Mouse (Mus musculus) layer of hippocampus, adult 2 months (tissue): Measurements from ENCODE around the gene Usp5. TPM values are rescaled to one million over a fixed set of nuclear protein-coding genes. Genes with fewer than 3 reads are reported as not detected.

ENCODE experiments used
- DNase-seq, 2 experiments: peaks; one replicate each; pipeline ENCODE4 v3.0.0; 2022; ENCODE audit warnings: low spot score in 2 of 2
- H3K27ac ChIP-seq: fragments of 200-600 bp; 2 replicates; pipeline ENCODE4 v1.8.1; 2022
- H3K4me3 ChIP-seq: fragments of 200-600 bp; 2 replicates; pipeline ENCODE4 v1.8.1; 2022; ENCODE audit warnings: mild to moderate bottlenecking
- CTCF ChIP-seq: fragments of 200-600 bp; conservative IDR thresholded peaks from 2 replicates; pipeline ENCODE4 v1.8.1; 2022; ENCODE audit warnings: antibody characterized with exemption, mild to moderate bottlenecking, moderate library complexity
- long read RNA-seq, 2 experiments: library from polyadenylated mRNA; stranded (forward); transcript quantifications; one replicate each; pipeline ENCODE4 v2.0.0; 2021; ENCODE audit warnings: borderline mapping rate in 2 of 2
- total RNA-seq, 2 experiments: library from RNA; stranded (reverse); gene quantifications; 2 replicates each; pipeline ENCODE4 v1.2.3; 2021

The Usp5 gene
- total RNA-seq, result 100 to 1,000 TPM; 185 to 198 TPM
- long read RNA-seq, experiment 1, transcript Usp5-202 (20 exons, 3,076 nt), result minor isoform, 25 of 154 reads
- long read RNA-seq, experiment 1, transcript Usp5-201 (20 exons, 3,213 nt), result major isoform, 74 of 154 reads
- long read RNA-seq, experiment 1, partial matches to known transcripts, result 43 of 154 reads
- long read RNA-seq, experiment 1, other reads (novel, unspliced or antisense), result 12 of 154 reads
- long read RNA-seq, experiment 2, transcript Usp5-201 (20 exons, 3,213 nt), result major isoform, 81 of 176 reads
- long read RNA-seq, experiment 2, transcript Usp5-202 (20 exons, 3,076 nt), result minor isoform, 25 of 176 reads
- long read RNA-seq, experiment 2, partial matches to known transcripts, result 41 of 176 reads
- long read RNA-seq, experiment 2, other reads (novel, unspliced or antisense), result 29 of 176 reads

- peak; percentile 36 for TF ChIP-seq CTCF
- peak within 1 kb of the TSS; percentile 89 for H3K4me3 ChIP-seq
- peak within 1 kb of the TSS; percentile 89 for H3K27ac ChIP-seq
- peak; percentile 97 to 100 for DNase-seq
These were observed at the start of gene Usp5, which contains the start of gene Cdca3 for GRCm38 (mm10) chr6:124828868-124829798. Gene Usp5, minus strand, starts transcription at chr6:124829484. Gene Cdca3, plus strand, starts transcription at chr6:124829547.

DNA sequence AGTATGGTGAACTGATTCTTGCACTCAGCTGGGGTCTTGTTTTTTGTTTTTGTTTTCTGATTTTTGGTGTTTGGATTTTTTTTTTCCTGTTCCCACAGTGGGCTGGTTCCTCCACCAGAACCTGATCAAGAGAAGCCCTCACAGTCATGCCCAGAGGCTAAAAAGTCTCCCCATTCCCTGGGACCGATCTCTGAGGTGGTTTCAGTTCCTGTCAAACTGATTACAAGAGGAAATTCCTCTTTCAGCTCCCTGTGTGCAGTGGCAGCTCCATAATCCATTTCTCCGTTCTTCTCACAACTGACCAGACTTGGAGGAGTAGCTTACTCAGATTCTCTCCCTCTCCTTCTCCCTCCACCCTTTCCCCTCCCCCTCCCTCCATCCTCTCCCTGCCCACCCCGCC lies 45.1 kb upstream of the Usp5 start:
- H3K27ac ChIP-seq, result no peak overlapping the region
- TF ChIP-seq CTCF, result no peak

DNA sequence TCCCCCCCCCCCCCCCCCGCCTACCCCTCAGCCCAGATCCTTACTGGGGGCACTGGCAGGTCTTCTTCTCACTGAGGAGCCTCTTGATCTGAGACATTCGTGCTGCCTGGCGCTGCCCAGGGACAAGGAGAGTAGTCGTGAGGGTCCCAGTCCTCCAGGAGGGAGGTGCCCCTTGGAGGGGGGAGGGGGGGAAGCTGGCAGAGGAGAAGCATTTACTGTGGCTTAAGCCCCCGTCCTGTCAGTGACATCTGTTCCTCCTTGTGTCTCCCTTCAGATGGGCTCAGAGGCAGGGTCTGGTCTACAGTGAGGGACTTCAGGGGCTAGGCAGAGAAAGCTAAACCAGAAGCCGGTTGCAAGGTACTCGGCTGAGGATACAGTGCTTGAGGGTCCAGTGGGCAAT lies 37.3 kb upstream of the Usp5 start:
- Histone ChIP-seq H3K4me3 (no peak overlapping the region), H3K27ac (no peak overlapping the region)
- no peak for TF ChIP-seq CTCF
- no peak for DNase-seq

More for the DNA sequence above, 45.1 kb upstream of the Usp5 start:
- H3K4me3 ChIP-seq, result no peak overlapping the region
- DNase-seq, result no peak

- no peak for TF ChIP-seq CTCF
- H3K4me3 ChIP-seq, result no peak overlapping the region
- DNase-seq, result no peak
- H3K27ac ChIP-seq, result no peak overlapping the region
These were observed 36.6 kb upstream of the Usp5 start for GRCm38 (mm10) chr6:124865766-124866362.

DNA sequence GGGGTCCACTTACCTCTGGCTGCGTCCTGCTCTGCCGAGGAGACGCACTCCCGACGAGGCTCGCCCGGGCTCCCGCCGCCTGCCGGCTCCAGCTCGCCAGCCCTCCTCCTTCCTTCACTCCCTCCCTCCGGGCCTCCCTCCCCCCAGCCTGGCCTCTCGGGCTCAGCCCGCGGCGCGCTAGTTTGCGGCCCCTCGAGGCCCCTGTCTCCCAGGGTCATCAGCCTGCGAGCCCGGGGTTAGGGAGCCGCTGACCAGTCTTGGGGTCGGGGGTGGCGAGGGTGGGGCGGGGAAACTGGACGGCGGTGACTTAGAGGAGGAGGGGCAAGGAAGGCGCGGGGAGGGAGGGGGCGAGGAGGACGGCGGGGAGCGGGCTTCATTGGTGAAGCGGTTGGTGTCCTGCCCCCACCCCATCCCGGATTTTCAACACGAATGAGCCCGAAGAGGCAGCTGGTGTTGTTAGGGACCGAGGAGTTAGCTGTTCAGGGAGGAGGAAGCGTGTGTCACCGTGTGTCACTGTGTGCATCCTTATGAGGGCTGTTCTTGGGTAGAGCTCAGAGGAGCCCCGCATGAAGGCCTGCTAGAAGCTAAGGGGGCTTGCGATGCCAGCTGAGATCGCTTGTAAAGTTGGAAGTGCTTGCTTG lies 34.5 kb upstream of the Usp5 start, which contains the start of gene Gpr162:
Gene Gpr162, minus strand, starts transcription at position 326 of the 641 bp plus-strand sequence.
- Histone ChIP-seq H3K27ac (peak within 1 kb of the TSS; percentile 99), H3K4me3 (peak within 1 kb of the TSS; percentile 82)
- TF ChIP-seq CTCF, result peak; percentile 57
- peak; percentile 72 to 77 for DNase-seq

DNA sequence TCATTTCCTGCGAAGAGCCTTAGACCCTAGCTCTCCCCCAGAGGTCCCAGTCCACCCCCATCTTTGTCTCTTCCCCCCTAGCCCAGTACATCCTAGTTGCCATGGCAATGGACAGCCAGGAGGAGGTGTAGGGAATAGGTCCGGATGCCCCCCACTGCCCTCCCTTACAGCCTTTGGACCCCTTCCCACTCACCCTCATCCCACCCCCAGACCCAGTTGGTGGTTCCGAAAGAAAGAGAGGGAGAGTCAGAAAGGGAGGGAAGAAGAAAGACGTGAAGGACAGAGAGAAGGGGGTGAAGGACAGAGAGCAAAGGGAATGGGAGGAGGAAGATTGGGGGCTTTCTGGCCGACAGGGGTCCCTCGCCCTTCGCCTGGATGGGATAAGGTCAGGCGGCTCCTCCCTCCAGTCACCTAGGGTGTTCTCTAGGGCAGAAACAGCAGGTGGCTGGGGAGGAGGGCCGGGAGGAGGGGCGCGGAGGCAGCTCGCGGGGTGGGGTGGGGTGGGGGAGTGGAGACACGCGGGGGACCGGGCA lies 33.9 kb upstream of the Usp5 start:
- no peak for DNase-seq
- no peak for TF ChIP-seq CTCF
- Histone ChIP-seq H3K4me3 (peak overlapping the region; percentile 82), H3K27ac (peak overlapping the region; percentile 99)

DNA sequence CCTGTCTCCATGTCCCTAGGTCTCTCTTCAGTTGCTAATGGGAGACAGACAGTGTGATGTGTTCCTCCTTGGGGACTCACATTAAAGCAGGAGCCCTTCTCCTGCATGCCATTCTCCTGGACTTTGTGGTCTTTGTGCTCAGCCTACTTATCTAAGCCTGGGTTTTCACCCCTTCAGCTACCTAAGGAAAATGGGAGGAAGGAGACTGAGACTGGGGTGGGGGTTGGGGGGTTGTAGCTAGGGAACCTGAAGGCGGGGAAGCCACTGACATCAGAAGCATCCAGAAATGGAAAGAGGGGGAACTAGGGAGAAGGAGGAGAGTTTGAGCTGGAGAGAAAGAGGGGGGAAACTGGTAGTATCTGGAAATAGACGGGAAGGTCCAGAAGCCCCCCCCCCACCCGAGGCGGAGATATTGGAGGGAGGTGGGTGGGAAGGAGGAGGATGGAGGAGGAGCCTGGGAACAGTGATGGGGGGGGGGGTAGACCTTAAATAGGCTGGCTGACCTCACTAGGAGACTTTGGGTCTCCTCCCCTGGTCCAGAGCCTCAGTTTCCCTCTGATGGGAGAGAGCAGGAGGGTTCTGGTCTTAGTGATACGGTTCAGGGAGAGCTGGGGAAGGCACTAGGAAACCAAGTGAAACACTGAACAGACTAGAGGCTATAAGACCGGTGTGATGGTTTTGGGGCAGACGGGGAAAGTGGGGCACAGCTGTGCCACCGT lies 33.3 kb upstream of the Usp5 start:
- DNase-seq, result no peak
- Histone ChIP-seq H3K27ac (peak overlapping the region; percentile 99), H3K4me3 (peak overlapping the region; percentile 82)
- no peak for TF ChIP-seq CTCF

DNA sequence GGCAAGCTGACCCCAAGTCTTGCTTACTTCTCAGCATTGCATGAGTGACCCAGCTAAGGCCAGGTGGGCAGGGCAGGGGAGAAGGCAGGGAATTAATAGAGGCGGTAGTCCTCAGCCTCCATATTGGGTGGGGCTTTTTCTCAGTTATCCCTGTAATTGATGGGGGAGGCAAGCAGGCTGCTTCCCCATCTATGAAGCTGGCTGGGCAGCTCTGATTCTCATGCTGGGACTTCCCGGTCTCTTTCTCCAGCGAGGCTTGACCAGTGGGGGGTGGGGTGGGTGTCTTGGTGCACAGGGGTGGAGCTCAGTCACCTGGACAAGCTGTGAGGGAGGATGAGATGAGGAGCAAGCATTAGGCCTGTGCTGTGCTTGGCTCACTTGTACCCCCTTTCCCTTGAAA lies 32.5 kb upstream of the Usp5 start:
- no peak for DNase-seq

GRCm38 (mm10) chr6:124861266-124861665 lies 32.0 kb upstream of the Usp5 start:
- Histone ChIP-seq H3K4me3 (peak overlapping the region; percentile 82), H3K27ac (peak overlapping the region; percentile 99)

More for the DNA sequence above, 32.5 kb upstream of the Usp5 start:
- Histone ChIP-seq H3K27ac (peak overlapping the region; percentile 99), H3K4me3 (peak overlapping the region; percentile 82)
- no peak for TF ChIP-seq CTCF

GRCm38 (mm10) chr6:124860511-124860910 lies 31.2 kb upstream of the Usp5 start:
- H3K4me3 ChIP-seq, result no peak overlapping the region
- DNase-seq, result no peak
- H3K27ac ChIP-seq, result peak overlapping the region; percentile 99

More at GRCm38 (mm10) chr6:124861266-124861665, 32.0 kb upstream of the Usp5 start:
- no peak for DNase-seq
- TF ChIP-seq CTCF, result no peak

DNA sequence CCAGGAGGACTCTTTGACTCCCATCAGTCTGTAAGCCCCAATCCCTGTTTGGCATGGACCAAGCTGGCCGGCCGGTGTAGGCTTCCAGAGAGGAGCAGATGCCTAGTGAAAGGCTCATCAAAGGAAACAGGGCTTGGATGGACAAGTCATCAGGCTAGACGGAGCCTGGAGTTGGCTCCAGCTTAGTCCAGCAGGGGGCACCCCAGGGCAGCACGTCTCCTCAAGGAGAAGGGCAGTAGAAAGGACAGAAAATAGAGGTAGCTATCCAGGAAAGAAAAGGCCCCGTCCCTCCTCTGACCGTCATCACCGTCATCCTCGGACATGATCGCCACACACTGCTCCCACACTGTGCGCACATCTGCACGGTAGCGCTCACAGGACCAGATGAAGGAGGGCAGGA lies 30.4 kb upstream of the Usp5 start:
- peak; percentile 88 to 93 for DNase-seq
- TF ChIP-seq CTCF, result peak; percentile 94
- H3K27ac ChIP-seq, result peak overlapping the region; percentile 99
- no peak overlapping the region for H3K4me3 ChIP-seq

More at GRCm38 (mm10) chr6:124860511-124860910, 31.2 kb upstream of the Usp5 start:
- no peak for TF ChIP-seq CTCF
